Mouse (Mus musculus) urinary bladder, adult 2 months (tissue): Measurements from ENCODE around the gene Rhebl1. TPM values are rescaled to one million over a fixed set of nuclear protein-coding genes. Genes with fewer than 3 reads are reported as not detected.

Experiments
- DNase-seq: peaks from one replicate; pipeline ENCODE4 v3.0.0; 2022; ENCODE audit warnings: low spot score
- polyA plus RNA-seq: library from polyadenylated mRNA; depleted of rRNA; stranded (reverse); fragments of >200 nt; gene quantifications from 2 replicates; pipeline ENCODE4 v1.2.3, GENCODE M21; 2012

Rhebl1 gene
- polyA plus RNA-seq, 1 experiment: 12.4 TPM

GRCm38 (mm10) chr15:98851229-98851818 is 43.0 kb downstream of the Rhebl1 start:
- no peak for DNase-seq

GRCm38 (mm10) chr15:98850668-98851067 is 43.7 kb downstream of the Rhebl1 start:
- no peak for DNase-seq

DNA sequence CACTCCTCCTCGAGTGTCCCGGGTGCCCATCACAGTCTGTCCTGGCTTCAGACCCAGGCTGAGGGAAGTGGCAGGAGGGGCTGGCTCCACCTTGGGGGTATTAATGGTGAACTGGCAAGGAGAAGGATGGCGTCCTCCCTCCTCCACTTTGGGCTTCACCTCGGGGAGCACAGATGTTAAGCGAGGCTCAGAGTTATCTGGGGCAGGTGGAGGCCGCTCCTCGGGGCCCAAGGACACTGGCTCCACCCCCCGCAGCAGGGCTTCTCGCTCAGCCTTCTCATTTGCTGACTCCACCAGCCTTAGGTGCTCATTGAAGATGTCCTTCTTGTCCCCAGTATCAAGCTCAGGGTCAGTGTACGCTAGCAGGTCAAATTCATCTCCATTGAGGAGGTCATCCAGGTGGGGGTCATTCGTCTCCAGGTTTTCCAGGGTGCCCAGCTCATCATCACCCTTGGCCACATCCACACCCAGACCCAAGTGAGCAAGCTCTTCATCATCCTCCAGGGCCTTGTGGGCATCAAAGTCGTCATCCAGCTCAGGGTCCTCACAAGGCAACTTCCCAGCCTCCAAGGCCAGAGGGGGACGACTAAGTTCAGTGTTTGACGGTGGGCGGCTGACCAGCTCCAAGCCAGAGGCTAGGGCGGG is 44.3 kb downstream of the Rhebl1 start:
- DNase-seq: no peak

DNA sequence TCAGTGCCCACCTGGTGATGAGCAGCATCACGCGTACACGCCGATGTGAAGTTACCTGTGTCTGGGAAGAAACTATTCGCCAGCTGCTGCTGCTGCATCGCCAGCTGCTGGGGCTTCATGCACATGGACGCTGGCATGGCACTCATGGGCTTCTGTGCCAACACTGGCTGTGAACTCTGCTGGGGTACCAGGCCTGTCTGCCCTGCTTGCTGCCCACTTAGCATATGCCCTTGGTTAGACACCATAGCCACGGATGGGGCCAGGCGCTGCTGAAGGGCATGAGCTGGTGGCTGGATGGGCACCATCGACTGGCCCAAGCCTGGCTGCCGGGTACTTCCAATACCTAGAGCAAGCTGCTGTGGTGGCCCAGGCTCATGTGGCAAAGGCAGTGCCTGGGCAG is 45.2 kb downstream of the Rhebl1 start:
- no peak for DNase-seq

DNA sequence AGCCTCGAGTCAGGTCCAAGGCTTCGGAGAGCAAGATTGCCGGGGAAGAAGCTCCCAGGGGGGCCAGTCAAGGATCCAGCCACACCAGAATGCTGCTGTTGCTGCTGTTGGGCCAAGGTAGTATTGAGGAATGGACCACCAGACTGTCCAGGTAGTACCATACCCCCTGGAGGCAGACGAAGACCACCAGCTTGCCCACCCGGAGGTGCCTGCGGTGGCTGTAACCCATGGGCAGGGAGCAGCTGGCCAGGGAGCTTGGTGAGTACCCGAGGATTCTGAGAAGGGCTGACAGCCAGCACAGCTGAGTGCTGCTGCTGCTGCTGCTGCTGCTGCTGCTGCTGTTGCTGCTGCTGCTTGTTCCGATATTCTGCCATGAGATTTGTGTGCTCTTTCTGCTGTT is 48.2 kb downstream of the Rhebl1 start:
- no peak for DNase-seq

DNA sequence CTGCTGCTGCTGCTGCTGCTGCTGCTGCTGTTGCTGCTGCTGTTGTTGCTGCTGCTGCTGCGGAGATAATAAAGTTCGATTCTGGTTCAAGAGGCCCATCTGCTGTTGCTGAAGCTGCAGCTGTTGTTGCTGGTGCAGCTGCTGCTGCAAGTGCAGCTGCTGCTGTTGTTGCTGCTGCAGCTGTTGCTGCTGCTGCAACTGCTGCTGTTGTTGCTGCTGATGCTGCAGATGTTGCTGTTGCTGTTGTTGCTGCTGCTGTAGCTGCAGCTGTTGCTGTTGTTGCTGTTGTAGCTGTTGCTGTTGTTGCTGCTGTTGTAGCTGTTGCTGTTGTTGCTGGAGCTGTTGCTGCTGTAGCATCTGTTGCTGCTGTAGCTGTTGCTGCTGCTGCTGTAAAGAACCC is 49.2 kb downstream of the Rhebl1 start:
- no peak for DNase-seq

- DNase-seq: no peak
Measured at GRCm38 (mm10) chr15:98843595-98844223, 50.6 kb downstream of the Rhebl1 start.

GRCm38 (mm10) chr15:98839671-98840585 is 54.4 kb downstream of the Rhebl1 start:
- no peak for DNase-seq

- no peak for DNase-seq
Measured at GRCm38 (mm10) chr15:98839161-98839560, 55.2 kb downstream of the Rhebl1 start.

DNA sequence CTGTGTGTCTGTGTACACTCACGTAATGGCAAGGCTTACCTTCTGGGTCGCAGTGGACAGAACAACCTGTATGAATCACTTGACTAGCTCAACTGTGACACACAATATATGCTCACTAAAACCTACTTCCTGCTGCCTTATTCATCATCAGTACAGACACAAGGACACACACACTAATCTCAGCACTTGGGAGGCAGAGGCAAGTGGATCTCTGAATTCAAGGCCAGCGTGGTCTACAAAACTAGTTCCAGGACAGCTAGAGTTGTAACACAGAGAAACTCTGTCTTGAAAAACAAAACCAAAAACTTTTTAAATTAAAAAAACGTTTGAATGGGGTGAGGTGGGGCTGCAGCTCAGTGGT is 56.6 kb downstream of the Rhebl1 start:
- no peak for DNase-seq

DNA sequence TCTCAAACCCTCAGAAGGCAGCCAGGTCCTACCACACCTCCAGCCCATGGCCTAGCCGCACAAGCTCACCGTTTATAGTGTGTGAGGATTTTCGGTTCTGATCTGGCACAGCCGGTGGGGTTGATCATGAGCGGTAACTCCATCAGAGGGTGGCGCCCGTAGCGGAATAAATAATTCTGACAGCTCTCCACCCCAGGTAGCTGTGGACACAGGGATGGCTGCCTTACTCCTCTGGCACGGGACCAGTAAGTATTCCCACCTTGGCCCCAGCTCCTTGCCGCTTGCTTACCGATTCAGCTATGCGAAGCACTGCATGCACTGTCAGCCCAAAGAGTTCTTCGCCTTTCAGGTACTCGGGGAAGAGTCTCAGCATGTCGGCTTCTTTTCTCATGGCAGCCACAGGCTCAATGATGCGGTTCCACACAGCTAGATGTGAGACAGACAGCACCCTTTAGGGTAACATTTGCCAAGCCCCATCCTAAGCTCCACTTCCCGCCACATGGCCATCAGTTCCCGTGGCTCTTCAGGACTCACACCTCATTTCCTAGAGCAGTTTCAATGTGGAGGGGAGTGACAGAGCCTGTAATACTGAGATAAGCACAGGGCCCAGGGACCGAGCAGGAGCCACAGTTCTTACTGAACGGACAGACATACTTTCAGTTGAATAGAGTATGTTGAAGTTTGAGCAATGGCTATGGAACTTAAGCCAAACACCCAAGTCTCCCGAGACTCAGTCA is 57.2 kb downstream of the Rhebl1 start:
- no peak for DNase-seq

- DNase-seq: no peak
Measured at GRCm38 (mm10) chr15:98835291-98835690, 59.0 kb downstream of the Rhebl1 start.

DNA sequence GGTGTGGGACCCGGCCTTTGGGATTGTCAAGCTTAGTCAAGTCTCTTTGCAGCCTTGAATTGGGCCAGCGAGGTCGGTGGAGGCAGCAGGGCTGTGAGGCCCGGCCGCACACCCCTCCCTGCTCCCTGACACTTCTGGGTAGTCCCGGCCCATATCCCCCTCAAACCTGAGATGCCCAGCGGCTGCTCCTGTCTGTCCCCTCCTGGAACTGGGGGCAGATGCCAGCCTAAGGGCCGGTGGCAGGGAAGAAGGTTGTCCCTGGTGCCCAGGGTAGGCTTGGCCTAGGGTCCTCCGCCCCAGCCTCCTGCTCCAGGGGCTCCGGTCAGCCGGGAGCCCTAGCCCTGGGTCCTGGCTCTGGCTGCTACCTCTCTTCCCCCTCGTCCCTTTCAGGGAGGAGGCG is 60.3 kb downstream of the Rhebl1 start:
- no peak for DNase-seq

DNA sequence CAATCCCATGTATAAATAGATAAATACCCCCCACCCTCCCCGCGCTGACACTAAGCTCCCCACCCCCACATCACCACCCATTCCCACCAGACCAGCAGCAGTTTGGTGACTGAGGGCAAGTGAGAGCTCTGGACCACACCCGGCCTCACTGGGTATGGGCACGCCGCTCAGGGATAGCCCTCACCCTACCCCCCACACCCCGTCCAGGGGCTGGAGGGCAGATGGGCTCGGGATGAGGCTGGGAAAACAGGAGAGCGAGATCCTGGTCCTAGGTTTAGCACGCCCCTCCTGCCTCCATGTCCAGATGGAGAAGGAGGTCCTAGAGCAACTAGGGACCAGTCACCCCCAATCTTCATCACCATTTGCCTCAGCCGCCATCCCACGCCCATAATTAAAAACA is 61.1 kb downstream of the Rhebl1 start:
- DNase-seq: no peak

- DNase-seq: no peak
Measured at GRCm38 (mm10) chr15:98832161-98833058, 61.9 kb downstream of the Rhebl1 start.

GRCm38 (mm10) chr15:98831684-98832035 is 62.7 kb downstream of the Rhebl1 start:
- no peak for DNase-seq

DNA sequence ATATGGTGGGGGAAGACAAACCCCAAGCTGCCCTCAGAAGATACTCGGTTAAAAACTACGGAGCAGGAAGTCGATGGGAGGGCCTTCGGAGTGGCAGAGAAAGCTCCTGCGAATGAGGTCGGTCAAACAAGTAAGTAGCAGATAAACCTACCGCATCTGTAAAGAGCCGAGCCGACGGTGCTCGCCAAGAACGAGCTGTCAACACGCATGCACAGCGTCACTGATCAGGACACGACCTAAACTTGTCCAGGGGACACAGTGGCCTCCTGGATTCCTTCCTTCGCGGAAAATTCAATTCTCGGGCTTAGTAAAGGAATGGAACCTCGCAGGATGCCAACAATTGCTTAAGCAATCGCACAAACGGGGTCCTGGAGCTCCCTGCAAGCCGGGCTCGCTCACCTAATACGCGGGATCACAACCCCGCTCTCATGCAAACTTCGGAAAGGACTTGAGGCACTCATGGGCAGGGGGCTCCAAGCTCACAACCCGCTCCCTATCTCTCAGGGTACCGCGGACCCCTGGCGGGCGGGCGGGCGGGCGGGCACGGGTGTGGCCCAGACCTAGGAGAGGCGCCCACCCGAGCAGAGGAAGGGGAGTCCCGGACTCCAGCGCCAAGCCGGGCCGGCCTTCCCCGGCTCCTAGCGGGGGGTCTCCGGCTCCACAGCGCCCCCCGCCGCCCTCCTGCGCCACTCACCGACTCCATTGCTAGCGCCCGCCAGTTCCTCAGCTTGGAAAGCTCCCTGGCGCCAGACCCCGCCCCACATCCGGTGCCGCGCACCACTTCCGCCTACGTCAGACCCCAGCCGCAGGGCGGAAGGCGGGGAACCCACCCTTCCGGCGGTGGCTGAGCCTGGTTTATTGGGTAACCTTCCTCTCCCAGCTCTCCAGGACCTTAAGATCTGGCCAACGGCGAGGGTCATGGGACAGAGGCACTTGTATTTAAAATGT is 63.3 kb downstream of the Rhebl1 start, which contains the start of gene Prkag1:
Gene Prkag1, minus strand, starts transcription at position 786 of the 948 bp plus-strand sequence.
- peak; percentile 89 for DNase-seq
